Mouse (Mus musculus) forebrain, embryonic 11.5 days (tissue): ENCODE results near the gene Pex26. TPM values are rescaled to one million over a fixed set of nuclear protein-coding genes. Genes with fewer than 3 reads are reported as not detected.

Experiments used
- ATAC-seq: fragments of 200-750 bp; cut with Nextera tagmentation; replicated peaks from 2 replicates; pipeline ENCODE4 v1.8.0; 2017; ENCODE audit warnings: moderate TSS enrichment; ENCODE audit not compliant: low FRiP score
- DNase-seq: peaks from one replicate; pipeline ENCODE4 v3.0.0-alpha.2; 2017; ENCODE audit warnings: low spot score
- H3K27ac ChIP-seq: fragments of 300-500 bp; sonication (generic); 2 replicates; pipeline ENCODE4 v1.5.1; 2014; ENCODE audit warnings: low read depth, low read length
- H3K27me3 ChIP-seq: fragments of 300-500 bp; sonication (generic); 2 replicates; pipeline ENCODE4 v1.6.1; 2014; ENCODE audit warnings: mild to moderate bottlenecking, low read length, mixed read lengths; ENCODE audit not compliant: control insufficient read depth, insufficient read depth
- H3K36me3 ChIP-seq: fragments of 300-500 bp; sonication (generic); 2 replicates; pipeline ENCODE4 v1.6.1; 2014; ENCODE audit warnings: mild to moderate bottlenecking, low read length, moderate library complexity, mixed read lengths; ENCODE audit not compliant: control insufficient read depth, insufficient read depth
- H3K4me1 ChIP-seq: fragments of 300-500 bp; sonication (generic); replicated peaks from 2 replicates; pipeline ENCODE4 v1.6.1; 2014; ENCODE audit warnings: low read length, mixed read lengths; ENCODE audit not compliant: control insufficient read depth, insufficient read depth
- H3K4me2 ChIP-seq: fragments of 300-500 bp; sonication (generic); 2 replicates; pipeline ENCODE4 v1.6.1; 2014; ENCODE audit warnings: low read depth, mild to moderate bottlenecking, low read length, moderate library complexity, mixed read lengths; ENCODE audit not compliant: severe bottlenecking
- H3K4me3 ChIP-seq: fragments of 300-500 bp; sonication (generic); 2 replicates; pipeline ENCODE4 v1.5.1; 2014; ENCODE audit warnings: low read depth, low read length
- H3K9ac ChIP-seq: fragments of 300-500 bp; sonication (generic); 2 replicates; pipeline ENCODE4 v1.6.1; 2014; ENCODE audit warnings: low read length
- H3K9me3 ChIP-seq: fragments of 300-500 bp; sonication (generic); 2 replicates; pipeline ENCODE4 v1.6.1; 2016; ENCODE audit warnings: low read length, mixed read lengths; ENCODE audit not compliant: control insufficient read depth
- WGBS: fragments of 180-500 bp; shearing (Covaris S2); extraction: QIAGEN DNeasy Blood & Tissue Kit; methylation state at CpG from one replicate; pipeline ENCODE4 v1.1.7; 2014; 5-methylcytosine and 5-hydroxymethylcytosine counted together
- polyA plus RNA-seq: library from polyadenylated mRNA; unstranded; fragments of >200 nt; fragmentation: Nextera tagmentation; extraction: Ambion mirVana; gene quantifications from 2 replicates; pipeline ENCODE4 v1.2.1, GENCODE M21; 2014

The Pex26 gene
- polyA plus RNA-seq, 1 experiment from 2014 or later: 8.7 TPM

DNA sequence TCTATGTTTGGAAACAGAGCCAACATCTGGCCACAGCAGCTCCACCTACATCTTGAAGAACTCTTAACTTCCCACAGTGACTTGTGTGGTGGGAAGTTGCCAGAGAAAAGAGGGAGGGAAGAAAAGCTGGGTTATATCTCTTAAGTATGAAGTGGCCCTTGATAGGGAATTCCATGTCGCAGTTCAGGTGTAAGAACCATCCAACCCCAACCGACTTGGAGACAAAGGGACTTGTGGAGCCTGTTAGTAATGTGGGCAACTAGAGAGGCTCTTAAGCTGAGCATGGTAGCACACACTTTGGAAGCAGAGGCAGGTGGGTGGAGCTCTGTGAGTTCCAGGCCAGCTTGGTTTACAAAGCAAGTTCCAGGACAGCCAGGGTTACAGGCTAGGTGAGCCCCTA, 26.1 kb downstream of the Pex26 start:
- Histone ChIP-seq H3K27ac (no peak overlapping the region), H3K4me2 (no peak overlapping the region), H3K36me3 (no peaks in the 10 kb centered on the region), H3K27me3 (peaks cover 11% of the 10 kb centered on the region), H3K9ac (no peak overlapping the region), H3K9me3 (no peaks in the 10 kb centered on the region), H3K4me3 (no peak overlapping the region), H3K4me1 (peaks cover 7% of the 10 kb centered on the region; the same call in 1 of the 2 replicates)
- DNase-seq (no peak), ATAC-seq (no peak)
- WGBS: 86% methylated on average over 2 of the region's 2 CpGs

- H3K4me2 ChIP-seq: peak within 1 kb of the TSS; percentile 95
- H3K27ac ChIP-seq: no peak within 1 kb of the TSS
- H3K27me3 ChIP-seq: peaks cover 11% of the 10 kb centered on the region
- peak within 1 kb of the TSS; percentile 38 for H3K4me3 ChIP-seq
- 5% methylated on average over 30 of the region's 30 CpGs for WGBS
- H3K9ac ChIP-seq: peak within 1 kb of the TSS; percentile 45
- ATAC-seq: peak; percentile 81
- peaks cover 7% of the 10 kb centered on the region; the same call in 1 of the 2 replicates for H3K4me1 ChIP-seq
- DNase-seq: peak; percentile 68
- no peaks in the 10 kb centered on the region for H3K36me3 ChIP-seq
- H3K9me3 ChIP-seq: no peaks in the 10 kb centered on the region
Observed at GRCm38 (mm10) chr6:121210149-121210925, 26.9 kb downstream of the Pex26 start, which contains the start of gene Tuba8. Gene Tuba8, plus strand, starts transcription at chr6:121210696.

DNA sequence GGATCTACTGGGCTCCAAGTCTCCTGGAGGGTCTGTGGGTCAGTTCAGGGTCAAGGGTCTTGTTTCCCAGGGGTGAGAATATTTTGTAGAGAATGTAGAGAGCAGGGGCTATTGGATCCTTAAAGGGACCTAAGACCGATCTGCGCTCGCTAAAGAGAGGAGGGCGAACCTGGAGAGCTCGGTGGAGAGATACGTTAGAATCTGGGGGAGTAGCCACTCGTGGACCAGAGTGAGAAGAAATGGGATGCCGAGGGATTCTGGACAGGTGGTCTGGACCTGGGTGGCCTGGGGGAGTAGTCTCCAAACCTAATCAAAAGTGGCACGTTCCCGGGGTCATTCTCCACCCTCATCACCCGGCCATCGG, 27.4 kb downstream of the Pex26 start:
- peaks cover 11% of the 10 kb centered on the region for H3K27me3 ChIP-seq
- WGBS: under 1% methylated on average over 12 of the region's 12 CpGs
- H3K27ac ChIP-seq: no peak overlapping the region
- H3K36me3 ChIP-seq: no peaks in the 10 kb centered on the region
- no peaks in the 10 kb centered on the region for H3K9me3 ChIP-seq
- H3K4me2 ChIP-seq: peak overlapping the region; percentile 95
- ATAC-seq (no peak), DNase-seq (no peak)
- peak overlapping the region; percentile 38 for H3K4me3 ChIP-seq
- peak overlapping the region; percentile 45 for H3K9ac ChIP-seq
- peaks cover 7% of the 10 kb centered on the region; the same call in 1 of the 2 replicates for H3K4me1 ChIP-seq

GRCm38 (mm10) chr6:121211743-121212142, 28.3 kb downstream of the Pex26 start:
- Histone ChIP-seq H3K27ac (no peak overlapping the region), H3K4me3 (no peak overlapping the region), H3K27me3 (peaks cover 11% of the 10 kb centered on the region), H3K4me2 (no peak overlapping the region), H3K9me3 (no peaks in the 10 kb centered on the region), H3K36me3 (no peaks in the 10 kb centered on the region), H3K9ac (no peak overlapping the region), H3K4me1 (peaks cover 7% of the 10 kb centered on the region; the same call in 1 of the 2 replicates)
- ATAC-seq (no peak), DNase-seq (no peak)
- WGBS: 6% methylated on average over 5 of the region's 5 CpGs

DNA sequence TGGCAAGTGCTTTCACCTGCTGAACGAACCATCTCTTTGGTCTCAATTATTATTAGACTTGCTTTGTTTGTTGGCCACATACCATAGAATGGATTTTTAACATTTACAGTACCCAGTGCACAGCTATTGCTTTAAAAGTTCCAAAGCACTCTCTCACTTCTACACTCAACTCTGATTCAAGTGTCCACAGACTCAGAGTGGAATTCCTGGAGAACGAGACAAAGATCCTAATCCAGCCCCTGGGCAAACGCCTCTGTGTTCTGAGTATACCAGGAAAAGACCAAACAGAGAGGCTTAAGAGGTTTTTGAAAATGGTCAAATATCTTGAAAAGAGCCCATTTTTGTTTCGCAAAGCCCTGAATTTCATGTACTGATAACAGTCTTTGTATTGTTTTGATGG, 29.5 kb downstream of the Pex26 start:
- H3K4me1 ChIP-seq: peaks cover 7% of the 10 kb centered on the region; the same call in 1 of the 2 replicates
- H3K9me3 ChIP-seq: no peaks in the 10 kb centered on the region
- H3K9ac ChIP-seq: no peak overlapping the region
- H3K36me3 ChIP-seq: no peaks in the 10 kb centered on the region
- H3K4me2 ChIP-seq: no peak overlapping the region
- no peak overlapping the region for H3K4me3 ChIP-seq
- DNase-seq (no peak), ATAC-seq (no peak)
- WGBS: 76% methylated on average over 4 of the region's 4 CpGs
- H3K27ac ChIP-seq: no peak overlapping the region
- H3K27me3 ChIP-seq: peaks cover 11% of the 10 kb centered on the region

- H3K4me3 ChIP-seq: no peak overlapping the region
- no peak overlapping the region for H3K4me2 ChIP-seq
- peaks cover 7% of the 10 kb centered on the region; the same call in 1 of the 2 replicates for H3K4me1 ChIP-seq
- H3K9ac ChIP-seq: no peak overlapping the region
- 90% methylated on average over 5 of the region's 5 CpGs for WGBS
- no peaks in the 10 kb centered on the region for H3K9me3 ChIP-seq
- no peaks in the 10 kb centered on the region for H3K36me3 ChIP-seq
- ATAC-seq: no peak
- no peak for DNase-seq
- H3K27ac ChIP-seq: no peak overlapping the region
- peaks cover 11% of the 10 kb centered on the region for H3K27me3 ChIP-seq
Observed at GRCm38 (mm10) chr6:121214221-121214620, 30.8 kb downstream of the Pex26 start.

DNA sequence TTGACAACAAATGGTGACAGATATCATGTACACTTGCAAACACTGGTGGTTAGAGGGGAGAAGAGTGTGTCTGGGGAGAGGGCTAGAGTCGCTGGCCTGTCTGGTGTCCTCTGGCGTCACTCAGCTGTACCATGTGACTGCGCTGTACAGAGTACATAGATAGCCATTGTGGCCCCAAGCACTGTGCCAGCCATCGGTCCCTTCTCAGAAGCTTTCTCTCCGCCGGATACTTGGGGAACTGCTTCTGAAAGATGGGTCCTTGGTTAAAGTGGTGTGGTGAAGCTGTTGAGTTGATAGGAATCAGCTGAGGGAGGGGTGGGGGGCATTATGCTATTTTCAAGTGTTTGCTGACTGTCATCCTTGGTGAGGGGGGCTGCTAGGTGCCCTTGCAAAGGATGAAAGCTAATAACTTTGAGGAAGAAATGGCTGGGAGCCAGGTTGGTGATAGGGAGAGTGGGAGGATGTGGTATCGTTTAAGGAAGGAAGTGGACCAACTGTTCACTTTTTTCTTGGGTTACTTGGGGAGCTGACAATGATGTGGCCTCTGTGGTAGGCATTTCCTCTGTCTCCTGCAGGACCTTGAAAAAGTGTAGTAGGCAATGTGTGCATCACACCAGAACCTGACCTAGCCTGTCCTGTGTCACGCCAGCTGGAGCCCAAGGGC, 31.3 kb downstream of the Pex26 start:
- H3K36me3 ChIP-seq: no peaks in the 10 kb centered on the region
- peaks cover 7% of the 10 kb centered on the region for H3K27me3 ChIP-seq
- H3K4me2 ChIP-seq: no peak overlapping the region
- no peak for ATAC-seq
- H3K9me3 ChIP-seq: no peaks in the 10 kb centered on the region
- no peak overlapping the region for H3K9ac ChIP-seq
- H3K27ac ChIP-seq: no peak overlapping the region
- 91% methylated on average over 8 of the region's 8 CpGs for WGBS
- DNase-seq: no peak
- H3K4me3 ChIP-seq: no peak overlapping the region
- peaks cover 7% of the 10 kb centered on the region; the same call in 1 of the 2 replicates for H3K4me1 ChIP-seq

DNA sequence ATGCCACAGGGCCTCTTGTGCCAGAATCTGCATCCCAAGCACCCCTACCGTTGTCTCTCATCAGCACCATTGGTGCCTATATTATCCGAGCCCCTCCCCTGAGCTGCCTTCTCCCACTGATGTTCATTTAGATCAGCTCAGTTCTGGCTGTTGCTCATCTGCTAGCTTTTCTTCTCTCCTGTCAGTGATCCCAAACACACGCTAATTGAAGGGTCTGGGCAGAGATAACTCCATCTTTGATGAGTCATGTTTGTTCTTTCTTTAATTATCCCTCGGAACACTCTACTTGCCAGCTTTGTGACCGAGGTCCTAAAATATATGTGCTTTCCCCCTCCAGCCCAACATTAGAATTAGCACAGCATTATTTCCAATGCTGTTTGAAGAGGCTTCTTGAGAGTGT, 31.9 kb downstream of the Pex26 start:
- Histone ChIP-seq H3K27ac (no peak overlapping the region), H3K9ac (no peak overlapping the region), H3K4me1 (peaks cover 4% of the 10 kb centered on the region; the same call in 1 of the 2 replicates), H3K9me3 (no peaks in the 10 kb centered on the region), H3K36me3 (no peaks in the 10 kb centered on the region), H3K27me3 (peaks cover 5% of the 10 kb centered on the region), H3K4me2 (no peak overlapping the region), H3K4me3 (no peak overlapping the region)
- ATAC-seq (no peak), DNase-seq (no peak)
- WGBS: 82% methylated on average over 5 of the region's 5 CpGs
